Mouse (Mus musculus): ENCODE measurements around the gene Tmem19. TPM values are rescaled to one million over a fixed set of nuclear protein-coding genes. Genes with fewer than 3 reads are reported as not detected.

Gene Tmem19
- 10 to 100 TPM; 49.8 to 52.0 TPM for total RNA-seq (2021)
- long read RNA-seq, transcript Tmem19-204 (6 exons, 3,084 nt) = minor isoform, 5 of 38 reads
- long read RNA-seq, transcript Tmem19-201 (7 exons, 3,012 nt) = major isoform, 11 of 38 reads
- long read RNA-seq, partial matches to known transcripts = 7 of 38 reads
- long read RNA-seq, other reads (novel, unspliced or antisense) = 12 of 38 reads

DNA sequence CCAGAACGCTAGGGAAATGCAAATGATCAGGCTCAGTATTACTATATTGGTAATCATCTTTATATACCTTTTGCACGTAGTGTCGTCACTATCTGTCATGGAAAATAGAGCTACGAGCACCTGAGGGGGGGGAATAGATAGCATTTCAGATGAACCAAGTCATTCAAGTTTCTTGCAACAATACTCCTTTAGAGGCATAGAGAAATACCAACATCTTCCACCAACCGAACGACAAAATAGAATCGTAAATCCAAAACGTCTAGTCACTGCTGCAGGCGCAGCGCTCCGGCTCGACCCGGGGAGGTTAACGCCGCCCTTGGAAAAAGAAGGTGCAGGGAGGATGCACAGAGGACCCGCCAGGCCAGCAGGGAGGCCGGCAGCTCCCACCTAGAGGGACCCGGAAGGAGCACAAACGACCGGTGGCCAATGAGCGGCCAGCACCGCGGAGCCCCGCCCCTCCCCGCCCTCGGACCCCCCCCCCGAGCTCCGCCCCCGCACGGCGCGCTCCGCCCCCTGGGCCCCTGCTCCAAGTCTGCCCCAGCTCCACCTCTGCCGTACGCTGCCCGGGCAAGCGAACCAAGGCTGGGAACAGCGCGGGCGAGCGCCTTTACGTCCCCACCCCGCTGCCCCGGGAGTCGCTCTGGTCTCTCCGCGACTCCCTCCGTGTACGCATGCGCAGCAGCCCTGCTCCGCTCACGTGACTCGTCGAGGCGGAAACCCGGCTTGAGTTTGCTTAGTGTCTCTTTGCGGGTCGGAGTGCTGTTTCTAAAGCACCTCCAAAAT lies at the start of gene Tmem19:
Gene Tmem19, minus strand, starts transcription at position 662 of the 783 bp plus-strand sequence.
- DNase-seq (ENCODE audit: low spot score in 2 of 2) = peak; percentile 95 to 96

DNA sequence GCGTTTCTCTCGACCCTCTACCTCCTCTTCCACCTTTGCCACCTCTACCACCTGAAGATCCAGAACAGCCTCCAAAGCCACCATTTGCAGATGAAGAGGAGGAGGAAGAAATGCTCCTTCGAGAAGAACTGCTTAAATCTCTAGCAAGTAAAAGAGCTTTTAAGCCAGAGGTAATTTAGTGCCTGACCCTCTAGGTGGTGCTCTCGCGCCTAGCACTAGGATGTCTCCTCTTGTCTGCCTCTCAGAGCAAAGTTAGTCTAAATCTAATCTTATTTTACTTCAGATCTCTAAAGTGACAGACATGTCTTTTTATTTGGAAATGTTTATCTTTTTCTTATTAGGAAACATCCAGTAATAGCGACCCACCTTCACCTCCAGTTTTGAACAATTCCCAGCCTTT lies 44.1 kb upstream of the Tmem19 start:
- peak; percentile 64 to 72 for DNase-seq (ENCODE audit: low spot score in 2 of 2)

DNA sequence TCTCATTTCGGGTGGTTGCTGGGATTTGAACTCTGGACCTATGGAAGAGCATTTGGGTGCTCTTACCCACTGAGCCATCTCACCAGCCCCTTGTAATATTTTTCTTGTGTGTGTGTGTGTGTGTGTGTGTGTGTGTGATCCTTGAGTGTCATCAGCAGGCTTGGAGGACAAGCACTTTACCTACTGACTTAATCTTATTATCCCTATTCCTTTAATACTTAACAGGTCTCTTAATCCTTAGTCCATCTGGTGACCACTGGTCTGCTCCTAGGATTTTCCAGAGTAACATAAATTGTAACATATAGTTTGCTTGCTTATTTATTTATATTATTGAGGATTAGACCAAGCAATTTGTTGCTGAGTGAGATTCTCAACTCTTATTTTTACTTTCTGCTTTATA lies 29.6 kb upstream of the Tmem19 start:
- no peak for DNase-seq (ENCODE audit: low spot score in 2 of 2)

DNA sequence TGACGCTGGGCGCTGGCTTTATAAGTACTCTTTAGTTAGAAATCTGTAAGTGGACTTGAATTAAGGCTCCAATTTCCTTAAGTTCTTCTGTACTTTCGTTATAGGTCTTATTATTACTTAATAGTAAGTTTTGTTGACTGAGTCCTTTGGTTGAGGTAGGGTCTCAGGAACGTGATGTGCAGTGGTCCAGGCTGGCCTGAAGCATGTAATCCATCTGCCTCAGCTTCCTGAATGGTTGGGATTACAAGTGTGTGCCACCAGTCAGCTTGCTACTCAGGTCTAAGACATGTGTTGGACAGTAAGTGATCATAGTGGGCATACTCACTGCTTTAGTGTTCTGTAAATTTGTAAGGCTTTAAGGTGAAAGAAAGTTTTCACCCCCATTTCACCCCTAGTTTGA lies 28.8 kb upstream of the Tmem19 start:
- no peak for DNase-seq (ENCODE audit: low spot score in 2 of 2)

DNA sequence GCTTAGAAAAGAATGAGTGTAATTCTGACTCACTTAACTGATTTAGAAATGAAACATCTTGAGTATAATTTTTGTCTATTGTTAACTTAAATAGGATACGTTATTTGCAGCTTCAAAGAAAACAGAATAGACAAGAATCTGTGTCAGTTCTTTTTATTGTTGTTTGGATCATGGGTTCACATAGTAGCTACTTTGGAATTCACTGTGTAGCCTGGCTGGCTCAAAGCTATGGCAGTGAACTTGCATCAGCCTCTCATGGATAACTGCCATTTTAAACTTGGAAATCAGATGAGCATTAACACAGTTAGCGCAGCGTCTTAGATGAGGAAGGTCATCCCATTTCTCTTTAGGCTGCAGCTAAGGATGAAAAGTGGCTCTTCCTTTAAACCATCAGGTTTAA lies 25.6 kb upstream of the Tmem19 start:
- no peak for DNase-seq (ENCODE audit: low spot score in 2 of 2)

DNA sequence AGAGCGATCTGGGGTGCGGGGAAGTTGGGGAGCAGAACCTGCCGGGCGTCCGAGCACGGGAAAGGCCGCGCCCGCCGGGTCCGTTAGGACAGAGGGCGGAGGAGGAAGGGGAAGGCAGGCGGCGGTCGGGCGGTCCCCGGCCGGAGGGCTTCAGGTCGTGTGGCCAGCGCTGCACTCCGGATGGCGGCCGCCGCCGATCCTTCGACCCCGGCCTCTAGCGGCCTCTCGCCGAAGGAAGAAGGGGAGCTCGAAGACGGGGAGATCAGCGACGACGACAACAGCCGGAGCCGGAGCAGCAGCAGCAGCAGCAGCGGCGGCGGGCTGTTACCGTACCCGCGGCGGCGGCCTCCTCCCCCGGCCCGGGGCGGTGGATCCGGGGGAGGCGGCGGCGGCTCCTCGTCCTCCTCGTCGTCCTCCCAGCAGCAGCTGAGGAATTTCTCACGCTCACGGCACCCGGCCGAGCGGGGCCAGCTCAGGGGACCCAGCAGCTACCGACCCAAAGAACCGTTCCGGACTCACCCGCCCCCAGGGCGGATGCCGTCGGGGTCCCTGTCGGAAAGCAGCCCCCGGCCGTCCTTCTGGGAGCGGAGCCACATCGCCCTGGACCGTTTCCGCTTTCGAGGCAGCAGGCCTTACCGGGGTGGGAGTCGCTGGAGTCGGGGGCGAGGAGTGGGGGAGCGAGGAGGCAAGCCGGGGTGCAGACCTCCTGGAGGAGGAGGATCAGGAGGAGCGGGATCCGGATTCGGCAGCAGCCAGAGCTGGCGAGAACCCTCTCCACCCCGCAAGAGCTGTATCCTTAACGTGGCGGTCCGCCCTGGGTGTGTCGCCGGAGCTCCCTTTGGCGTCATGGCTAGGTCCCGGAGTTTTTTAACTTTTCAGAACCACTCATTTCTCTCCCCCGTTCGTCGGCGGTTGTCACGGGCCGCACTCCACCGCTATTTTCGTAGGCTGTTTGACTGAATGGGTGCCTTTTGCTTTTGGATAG lies 23.0 kb upstream of the Tmem19 start:
- peak; percentile 68 to 74 for DNase-seq (ENCODE audit: low spot score in 2 of 2)

DNA sequence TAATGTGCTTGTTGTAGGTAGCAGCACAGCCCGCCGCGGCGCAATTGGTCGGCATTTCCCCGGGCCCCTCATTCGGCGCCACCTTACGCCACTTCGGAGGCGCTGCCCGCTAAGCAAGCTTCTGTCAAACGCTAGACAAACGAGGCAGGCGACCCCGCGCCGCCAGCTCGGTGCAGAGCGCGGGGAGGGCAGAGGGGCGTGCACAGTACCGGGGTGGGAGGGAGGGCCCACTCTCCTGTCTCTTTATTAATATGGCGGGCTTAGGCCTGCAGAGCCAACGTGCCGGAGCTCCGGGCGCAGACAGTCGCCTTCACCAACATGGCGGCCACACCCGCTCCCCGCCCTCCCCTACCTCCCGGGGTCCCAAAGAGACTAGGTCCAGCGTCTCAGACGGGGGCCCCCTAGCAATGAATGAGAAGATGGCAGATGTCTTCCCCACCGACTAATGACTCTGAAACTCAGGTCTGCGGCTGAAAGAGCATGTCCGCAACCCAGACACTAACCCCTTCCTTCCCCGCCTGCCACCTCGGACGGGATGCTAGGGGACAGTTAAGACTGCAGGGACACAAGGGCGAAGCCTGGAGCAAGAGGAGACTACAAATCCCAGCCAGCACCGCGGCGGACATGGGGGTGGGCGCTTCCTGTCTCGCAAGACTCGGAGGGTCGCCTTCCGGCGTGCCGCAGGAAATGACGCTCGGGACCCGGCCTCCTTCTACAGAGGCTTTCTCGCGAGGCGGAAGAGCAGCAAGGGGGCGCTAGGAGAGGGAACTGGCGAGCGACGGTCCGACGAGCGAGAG lies 22.1 kb upstream of the Tmem19 start, which contains the start of the genes Thap2 and Zfc3h1:
Gene Thap2, minus strand, starts transcription at position 223 of the 797 bp plus-strand sequence.
Gene Zfc3h1, plus strand, starts transcription at position 739 of the 797 bp plus-strand sequence.
- peak; percentile 97 to 98 for DNase-seq (ENCODE audit: low spot score in 2 of 2)

DNA sequence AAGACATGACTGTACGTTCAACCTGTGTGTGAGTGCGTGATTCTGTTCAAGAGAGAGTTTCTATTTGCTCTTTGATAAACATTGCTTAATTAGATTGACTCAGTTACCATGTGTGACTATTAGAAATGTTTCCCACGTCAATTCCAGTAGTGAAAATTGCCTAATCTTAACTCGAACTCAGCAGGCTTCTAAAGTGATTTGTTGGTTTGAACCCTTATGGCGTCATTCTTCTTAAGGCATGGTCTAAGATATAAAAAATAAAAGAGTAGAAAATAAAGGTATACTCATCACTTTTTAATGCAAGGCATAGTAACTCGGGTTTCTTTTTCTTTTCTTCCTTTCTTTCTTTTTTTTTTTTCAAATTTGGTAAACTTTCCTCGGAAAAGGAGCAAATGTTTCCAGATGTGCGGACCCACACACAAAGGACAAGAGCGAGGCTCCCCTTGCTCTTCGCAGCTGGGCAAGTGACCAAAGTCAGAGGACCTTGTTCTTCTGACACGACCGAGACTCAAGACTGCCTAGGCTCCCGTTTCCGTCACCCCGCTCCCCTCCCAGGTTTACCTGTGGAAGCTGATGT lies 21.4 kb upstream of the Tmem19 start:
- DNase-seq (ENCODE audit: low spot score in 2 of 2) = no peak

DNA sequence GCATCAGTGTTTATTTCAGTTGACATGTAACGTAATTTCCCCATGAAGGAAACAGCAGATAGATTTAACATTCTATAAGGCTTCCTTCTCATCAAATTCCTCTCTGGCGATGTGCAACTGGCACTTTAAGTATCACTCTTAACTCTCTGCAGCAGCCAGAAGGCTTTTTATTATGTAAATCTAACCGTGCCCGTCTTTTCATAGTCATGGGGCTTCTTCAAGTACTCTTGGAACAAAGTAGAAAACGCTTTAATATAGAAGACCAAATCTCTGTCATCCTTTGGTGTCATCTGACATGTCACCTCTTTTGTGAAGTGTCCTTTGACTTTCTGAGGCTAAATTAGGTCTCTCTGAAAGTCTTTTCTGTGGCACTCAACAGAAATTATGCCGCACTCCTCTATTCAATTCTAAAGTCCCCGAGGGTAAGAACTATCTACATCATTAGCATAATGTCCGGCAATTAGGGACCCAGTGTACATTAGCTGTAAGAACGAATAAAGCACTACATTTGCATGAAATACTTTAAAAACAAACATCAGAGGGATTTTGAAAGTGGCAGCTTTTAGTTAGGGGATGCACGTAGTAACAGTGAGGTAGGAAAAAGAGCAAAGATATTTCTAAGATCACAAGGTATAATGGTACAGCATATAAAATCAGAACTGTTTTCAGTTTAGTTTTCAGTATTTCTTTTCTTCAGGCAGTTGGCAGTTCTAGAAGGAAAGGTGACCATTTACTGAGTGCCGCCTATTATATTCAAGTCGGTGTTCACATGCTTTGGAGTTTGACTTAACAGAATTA lies 20.7 kb upstream of the Tmem19 start:
- DNase-seq (ENCODE audit: low spot score in 2 of 2) = no peak

DNA sequence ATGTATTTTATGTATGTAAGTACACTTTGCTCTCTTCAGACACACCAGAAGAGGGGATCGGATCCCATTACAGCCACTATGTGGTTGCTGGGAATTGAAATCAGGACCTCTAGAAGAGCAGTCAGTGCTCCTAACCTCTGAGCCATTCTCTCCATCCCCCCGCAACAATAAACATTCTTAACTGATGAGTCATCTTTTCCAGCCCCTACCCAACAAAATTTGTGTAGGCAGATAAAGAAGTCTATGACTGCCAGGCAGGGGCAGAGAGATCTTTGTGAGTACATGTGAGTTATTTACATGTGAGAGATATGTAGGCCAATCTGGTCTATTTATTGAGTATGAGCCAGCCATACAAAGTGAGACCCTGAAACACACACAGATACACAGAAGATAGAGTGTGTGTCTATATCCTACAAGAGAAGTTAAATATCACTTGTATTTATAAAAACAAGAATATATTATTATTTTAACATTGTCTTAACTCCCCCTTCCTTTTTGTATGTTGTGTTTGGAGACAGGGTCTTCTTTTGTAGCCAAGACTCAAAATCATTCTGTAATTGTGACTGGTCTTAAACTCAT lies 19.3 kb upstream of the Tmem19 start:
- no peak for DNase-seq (ENCODE audit: low spot score in 2 of 2)

DNA sequence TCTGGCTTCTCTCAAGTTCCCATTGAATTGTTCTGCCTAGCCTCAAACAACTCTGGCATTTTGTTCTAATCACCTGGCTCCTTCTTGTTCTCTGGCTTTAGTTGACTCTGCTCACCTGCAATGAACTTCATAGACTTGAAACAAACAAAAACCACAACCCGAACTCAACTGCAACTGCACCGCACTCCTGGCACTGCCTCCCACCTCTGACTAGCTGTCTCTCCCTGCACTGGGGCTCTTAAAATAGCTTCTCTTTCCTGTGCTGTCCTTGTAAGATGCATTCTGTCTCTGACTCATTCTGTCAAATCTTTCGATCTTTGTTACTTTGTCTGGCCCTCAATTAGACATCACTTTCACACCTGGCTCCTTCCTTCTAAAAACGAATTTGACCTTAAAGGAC lies 850 bp upstream of the Tmem19 start:
- DNase-seq (ENCODE audit: low spot score in 2 of 2) = no peak

DNA sequence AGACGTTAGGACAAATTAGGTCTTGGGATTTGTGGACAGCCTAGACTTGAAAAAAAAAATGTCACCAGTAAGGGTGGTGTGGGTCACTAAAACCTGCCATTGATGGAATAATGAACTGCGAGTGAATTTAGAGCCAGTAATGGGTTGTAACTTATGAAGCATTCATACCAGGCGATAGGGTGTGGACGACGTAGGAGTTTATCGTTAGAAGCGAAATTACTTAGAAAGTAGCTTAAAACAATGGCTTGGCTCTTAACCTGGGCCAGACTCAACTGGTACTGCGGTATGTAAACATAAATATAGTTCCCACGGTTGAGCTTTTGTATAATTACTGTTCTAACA lies 293 bp upstream of the Tmem19 start:
- no peak for DNase-seq (ENCODE audit: low spot score in 2 of 2)

DNA sequence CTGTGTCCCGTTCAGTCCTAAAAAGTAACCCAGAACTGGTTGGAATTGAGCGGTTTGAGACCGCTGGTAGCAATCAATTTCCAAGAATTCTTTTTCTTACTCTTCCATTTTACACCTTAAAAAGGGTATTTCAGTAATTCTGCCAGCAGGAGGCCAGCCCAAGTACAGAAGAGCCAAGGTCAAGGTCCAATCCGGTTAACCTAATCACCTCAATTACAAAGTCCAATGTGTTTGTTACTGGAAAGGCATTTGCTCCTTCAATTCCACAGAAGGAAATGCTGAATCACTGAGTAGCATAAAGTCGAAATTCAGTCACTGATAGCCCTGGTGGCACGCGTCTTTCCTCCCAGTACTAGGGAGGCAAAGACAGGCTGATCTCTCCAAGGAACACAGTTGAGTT lies 3.2 kb downstream of the Tmem19 start:
- no peak for DNase-seq (ENCODE audit: low spot score in 2 of 2)

DNA sequence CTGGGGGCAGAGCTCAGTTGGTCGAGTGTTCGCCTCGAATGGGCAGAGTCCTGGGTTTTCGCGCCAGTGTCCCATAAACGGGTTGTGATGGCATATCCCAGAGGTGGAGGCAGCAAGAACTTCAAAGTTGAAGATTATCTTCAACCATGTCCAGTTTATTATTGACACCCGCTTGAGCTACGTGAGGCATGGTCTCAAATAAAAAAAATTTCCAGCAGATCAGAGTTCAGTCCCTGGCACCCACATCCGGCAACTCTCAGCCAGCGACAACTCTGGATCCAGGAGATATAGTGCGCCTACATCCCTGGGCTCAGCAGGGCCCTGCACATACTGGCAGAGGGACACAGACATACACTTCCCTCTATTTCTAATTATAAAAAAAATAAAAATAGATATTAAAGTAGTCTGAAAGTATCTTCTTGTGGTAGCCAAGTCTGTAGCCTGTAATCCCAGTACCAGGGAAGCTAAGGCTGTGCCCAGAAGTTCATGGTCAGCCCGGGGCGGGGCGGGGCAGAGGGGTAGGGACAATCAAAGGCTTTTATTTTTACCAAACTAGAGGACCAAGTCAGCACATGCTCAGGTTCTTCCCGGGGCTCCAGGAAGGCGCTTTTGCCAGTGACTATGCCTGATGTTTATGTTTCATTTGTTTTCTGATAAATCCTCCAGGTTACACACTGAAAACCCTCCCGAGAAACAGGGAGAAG lies 3.9 kb downstream of the Tmem19 start:
- no peak for DNase-seq (ENCODE audit: low spot score in 2 of 2)

DNA sequence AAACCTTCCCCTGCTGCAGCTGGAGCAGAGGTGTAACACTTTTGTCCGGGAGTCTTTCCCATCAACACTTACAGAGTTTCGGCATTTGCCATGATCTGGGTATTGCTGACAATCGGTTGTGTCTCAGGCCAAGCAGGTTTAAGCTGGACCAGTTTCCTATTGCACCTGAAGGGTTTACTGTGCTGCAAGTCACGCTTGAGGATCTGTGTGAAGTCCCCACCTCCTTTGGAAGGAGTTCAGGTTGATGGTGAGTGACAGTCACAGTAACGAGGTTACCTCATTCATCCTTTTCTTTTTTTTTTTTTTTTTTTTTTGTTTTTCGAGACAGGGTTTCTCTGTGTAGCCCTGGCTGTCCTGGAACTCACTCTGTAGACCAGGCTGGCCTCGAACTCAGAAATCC lies 6.2 kb downstream of the Tmem19 start:
- no peak for DNase-seq (ENCODE audit: low spot score in 2 of 2)

DNA sequence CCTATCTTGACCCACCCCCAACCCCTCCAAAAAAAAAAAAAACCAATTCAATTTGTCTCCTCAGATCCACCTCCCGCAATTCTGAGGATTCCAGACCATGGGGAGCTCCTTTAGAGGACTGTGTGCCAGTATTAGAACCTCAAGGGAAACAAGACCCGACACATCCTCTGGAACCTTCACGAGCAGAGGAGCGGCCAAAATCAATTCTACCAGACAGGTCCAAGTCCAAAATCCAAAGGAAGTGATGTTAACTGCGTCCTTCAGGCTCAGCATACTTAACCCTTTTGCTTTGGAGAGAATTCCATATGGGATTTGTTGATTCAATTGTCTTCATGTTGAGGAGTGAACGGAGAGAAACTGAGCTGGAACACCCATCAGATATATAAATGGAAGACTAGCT lies 7.3 kb downstream of the Tmem19 start:
- DNase-seq (ENCODE audit: low spot score in 2 of 2) = no peak

DNA sequence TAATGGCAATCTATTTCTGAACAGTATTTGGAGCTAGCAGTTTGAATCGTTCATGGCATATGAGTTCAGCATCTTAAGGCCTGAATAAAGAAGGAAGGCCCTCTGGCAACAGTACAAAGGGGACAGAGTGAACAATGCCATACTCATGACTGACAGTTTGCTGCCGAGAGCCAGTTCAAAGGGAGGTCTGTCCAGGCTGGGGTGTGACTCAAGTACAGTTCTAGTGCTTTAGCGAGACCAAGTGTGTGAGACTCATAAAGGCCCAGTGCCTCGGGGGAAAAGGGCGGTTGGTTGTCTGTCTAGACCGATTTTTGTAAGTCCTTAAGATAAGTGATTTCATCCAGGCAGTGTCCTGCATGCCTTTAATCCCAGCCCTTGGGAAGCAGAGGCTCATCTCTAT lies 7.7 kb downstream of the Tmem19 start:
- no peak for DNase-seq (ENCODE audit: low spot score in 2 of 2)

DNA sequence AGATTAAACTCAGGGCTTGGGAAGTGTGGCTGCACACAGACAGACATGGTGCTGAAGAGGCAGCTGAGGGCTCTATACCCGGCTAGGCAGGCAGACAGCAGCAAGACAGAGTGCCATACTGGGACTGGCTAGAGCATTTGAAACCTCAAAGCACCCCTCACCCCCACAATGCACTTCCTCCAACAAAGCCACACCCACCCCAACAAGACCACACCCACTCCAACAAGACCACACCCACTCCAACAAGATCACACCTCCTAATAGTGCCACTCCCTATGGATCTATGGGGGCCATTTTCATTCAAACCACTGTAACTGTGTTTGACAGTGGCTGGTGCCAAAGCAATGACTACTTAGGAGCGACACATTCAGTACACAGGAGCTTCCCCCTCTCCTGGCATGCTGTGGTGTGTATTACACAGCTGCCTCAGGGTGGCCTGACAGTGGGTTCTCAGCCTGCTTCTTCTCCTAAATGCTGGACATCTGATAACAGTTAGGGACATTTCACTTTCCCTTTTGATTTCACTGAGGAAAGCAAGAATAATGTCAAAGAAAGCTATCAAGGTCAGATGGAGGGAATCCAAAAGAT lies 11.4 kb downstream of the Tmem19 start:
- no peak for DNase-seq (ENCODE audit: low spot score in 2 of 2)
